7 mouse cellular contexts compared by ENCODE assay signal in the genomic region with DNA sequence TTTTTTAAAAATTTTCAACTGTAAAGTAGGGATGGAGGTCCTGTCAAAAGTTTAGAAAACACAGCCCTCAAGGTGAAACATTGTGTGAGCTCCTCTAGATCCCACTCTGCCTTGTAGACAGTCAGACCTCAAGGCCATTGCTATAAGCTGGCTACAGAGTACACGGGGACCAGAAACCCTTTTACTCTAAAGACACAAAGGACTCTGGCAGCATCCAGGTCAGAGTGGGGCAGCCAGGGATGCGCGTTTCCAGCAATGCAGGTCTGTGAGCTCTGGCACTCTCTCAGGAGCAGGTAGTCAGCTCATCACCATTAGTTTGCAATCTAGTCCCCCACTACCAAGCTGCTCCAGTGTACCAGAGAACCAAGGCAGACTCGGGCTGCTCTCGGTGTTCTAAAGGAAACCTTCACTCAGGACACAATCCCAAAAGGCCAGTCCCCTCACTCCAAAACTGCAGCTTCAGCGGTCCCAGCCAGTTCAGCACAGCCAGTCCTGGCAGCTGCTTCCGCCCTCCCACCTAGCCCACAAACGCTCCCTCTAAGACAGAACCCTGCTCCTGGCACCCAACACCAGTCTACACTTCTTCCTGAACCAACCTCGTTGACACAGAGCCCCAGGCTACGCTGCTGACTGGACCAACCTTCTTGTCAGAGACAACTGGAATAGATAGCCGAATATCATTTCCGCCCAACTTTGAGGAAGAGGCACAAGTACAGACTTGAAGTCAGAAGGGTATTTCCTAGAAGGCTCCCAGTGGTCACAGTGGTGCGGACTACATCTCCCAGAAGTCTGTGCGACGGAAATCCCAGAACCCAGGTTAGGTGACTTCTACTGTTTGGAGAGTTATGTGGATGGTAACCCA. TPM values are rescaled to one million over a fixed set of nuclear protein-coding genes. Genes with fewer than 3 reads are reported as not detected.
A peak's percentile ranks its signal among the peaks of the same experiment; 100 is the strongest.
DNase-seq lines count a peak whose midpoint lies in the region; ATAC-seq and TF ChIP-seq lines count a peak whose summit lies in the region.
"Not testable (repeated sequence)": the region's sequence is repeated elsewhere in the genome, so short reads cannot be mapped to it uniquely, and the experiment has no call there.

A gene (minus strand): TSS at position 684 of the 862 bp plus-strand sequence.
A gene (minus strand): TSS at position 761 of the 862 bp plus-strand sequence.

- not testable (repeated sequence) for H3K27ac ChIP-seq in embryonic facial prominence, embryonic 12.5 days; intestine, postnatal 0 days (ENCODE audit: low read depth, low read length)
- 0 out of 2 replicates have a peak within 1 kb of the TSS, but pooled peaks have one; percentile 59 for H3K27ac ChIP-seq in midbrain, embryonic 10.5 days (replicated peaks)

- peak within 1 kb of the TSS; percentile 43 for H3K4me3 ChIP-seq in embryonic facial prominence, embryonic 12.5 days
- H3K4me3 ChIP-seq in intestine, postnatal 0 days (ENCODE audit: low read depth, low read length), result peak within 1 kb of the TSS; percentile 43
- H3K4me3 ChIP-seq in midbrain, embryonic 10.5 days, result peak within 1 kb of the TSS; percentile 50

- TF ChIP-seq CTCF in intestine, postnatal 0 days (IDR thresholded peaks at IDR 0.05; ENCODE audit: low read depth), result not testable (repeated sequence)

- peak; percentile 96 for ATAC-seq in embryonic facial prominence, embryonic 12.5 days (ENCODE audit: insufficient number of reproducible peaks, insufficient read depth, low FRiP score, low TSS enrichment)
- peak; percentile 95 for ATAC-seq in intestine, postnatal 0 days

- peak; percentile 38 to 56 for DNase-seq in adrenal gland, adult 18-20 months (ENCODE audit: low spot score in 2 of 2)
- DNase-seq in heart, adult 11 months, result peak; percentile 98
- DNase-seq in left cerebral cortex, postnatal 4 days, result peak; percentile 16
- DNase-seq in midbrain, embryonic 10.5 days (ENCODE audit: low spot score), result peak; percentile 51
- peak; percentile 31 for DNase-seq in skeletal muscle tissue, adult 2 months (ENCODE audit: low read depth, low spot score)

- H3K36me3 ChIP-seq in embryonic facial prominence, embryonic 12.5 days; intestine, postnatal 0 days (ENCODE audit: control insufficient read depth, insufficient read depth); midbrain, embryonic 10.5 days: not testable (repeated sequence)

- intact Hi-C loops in left cerebral cortex, postnatal 4 days (cut with DNase I), result not testable (repeated sequence)

- not testable (repeated sequence) for H3K9me3 ChIP-seq in embryonic facial prominence, embryonic 12.5 days; intestine, postnatal 0 days (ENCODE audit: control insufficient read depth); midbrain, embryonic 10.5 days (replicated peaks)

- not testable (repeated sequence) for H3K4me1 ChIP-seq in embryonic facial prominence, embryonic 12.5 days; intestine, postnatal 0 days (replicated peaks; ENCODE audit: control insufficient read depth, insufficient read depth, low read length); midbrain, embryonic 10.5 days

- WGBS in embryonic facial prominence, embryonic 12.5 days, result 16% methylated on average over 14 of the region's 15 CpGs
- WGBS in intestine, postnatal 0 days, result 12% methylated on average over 13 of the region's 15 CpGs
- 18% methylated on average over 13 of the region's 15 CpGs for WGBS in midbrain, embryonic 10.5 days

- not testable (repeated sequence) for H3K9ac ChIP-seq in embryonic facial prominence, embryonic 12.5 days
- peak within 1 kb of the TSS; percentile 12; the same call in 1 of the 2 replicates for H3K9ac ChIP-seq in intestine, postnatal 0 days (ENCODE audit: low read depth, low read length)

- H3K27me3 ChIP-seq in embryonic facial prominence, embryonic 12.5 days; intestine, postnatal 0 days (replicated peaks; ENCODE audit: control insufficient read depth, insufficient read depth, low read length); midbrain, embryonic 10.5 days (ENCODE audit: low read depth, poor library complexity, severe bottlenecking): not testable (repeated sequence)

- peak within 1 kb of the TSS; percentile 54 for H3K4me2 ChIP-seq in embryonic facial prominence, embryonic 12.5 days (replicated peaks)
- peak within 1 kb of the TSS; percentile 61 for H3K4me2 ChIP-seq in intestine, postnatal 0 days (replicated peaks; ENCODE audit: low read depth)

RNA-seq across cellular contexts. Expression of the first gene that starts in this region (rescaled TPM):
- total RNA-seq in adrenal gland, adult 18-20 months (2021), result 1 to 10 TPM; 1.3 to 2.1 TPM
- 0.37 and 0.67 TPM in 2 replicates for polyA plus RNA-seq in embryonic facial prominence, embryonic 12.5 days (2016; fragmentation: Nextera tagmentation; extraction: Ambion mirVana)
- polyA plus RNA-seq in intestine, postnatal 0 days (2015; fragmentation: Nextera tagmentation; extraction: Ambion mirVana), result 0.38 and 0.42 TPM in 2 replicates
- not detected for total RNA-seq in left cerebral cortex, postnatal 4 days (2021)
- 0.16 and 0.19 TPM in 2 replicates for polyA plus RNA-seq in midbrain, embryonic 10.5 days (2016; fragmentation: Nextera tagmentation; extraction: Ambion mirVana)

RNA-seq across cellular contexts. Expression of the second gene that starts in this region (rescaled TPM):
- 1 to 10 TPM; 1.2 TPM for total RNA-seq in adrenal gland, adult 18-20 months (2021)
- 1.5 TPM in 2 replicates for polyA plus RNA-seq in embryonic facial prominence, embryonic 12.5 days (2016; fragmentation: Nextera tagmentation; extraction: Ambion mirVana)
- 1.1 and 1.4 TPM in 2 replicates for polyA plus RNA-seq in intestine, postnatal 0 days (2015; fragmentation: Nextera tagmentation; extraction: Ambion mirVana)
- under 1 TPM; 0.60 to 0.82 TPM for total RNA-seq in left cerebral cortex, postnatal 4 days (2021)
- polyA plus RNA-seq in midbrain, embryonic 10.5 days (2016; fragmentation: Nextera tagmentation; extraction: Ambion mirVana), result 0.79 and 0.95 TPM in 2 replicates

Comparison
In these comparisons a context has a peak if more than half of its experiments do, and no peak if none do; other contexts are left out.
1. Peak in DNase-seq in left cerebral cortex, postnatal 4 days; RNA of the genes that start here not detected or under 1 TPM.
2. Peak in DNase-seq, H3K4me3 ChIP-seq and H3K27ac ChIP-seq in midbrain, embryonic 10.5 days; RNA of the genes that start here not detected or under 1 TPM.
3. DNase-seq: peak in every context shown above with its lines; median percentile 98 in heart, adult 11 months; 51 in midbrain, embryonic 10.5 days; 47 in adrenal gland, adult 18-20 months; 31 in skeletal muscle tissue, adult 2 months; 16 in left cerebral cortex, postnatal 4 days.